Mouse (Mus musculus) T-cell, adult 2 months (primary cell): Measurements from ENCODE around the gene Lysmd1.
"Not testable (repeated sequence)": the region's sequence is repeated elsewhere in the genome, so short reads cannot be mapped to it uniquely, and the experiment has no call there.

ENCODE experiments used
- DNase-seq: peaks from one replicate; pipeline ENCODE4 v3.0.0; 2022; ENCODE audit warnings: low spot score

The Lysmd1 gene

GRCm38 (mm10) chr3:95133680-95134101 lies at the start of gene Lysmd1, which contains the start of gene Scnm1:
TSS of gene Lysmd1 (plus strand) at chr3:95134088.
TSS of gene Scnm1 (minus strand) at chr3:95134011.
- DNase-seq, result peak; percentile 95

- no peak for DNase-seq
These were observed 45.8 kb upstream of the Lysmd1 start for GRCm38 (mm10) chr3:95088071-95088470.

- DNase-seq, result peak; percentile 31
These were observed 33.0 kb upstream of the Lysmd1 start for GRCm38 (mm10) chr3:95100854-95101253.

- no peak for DNase-seq
These were observed 28.8 kb upstream of the Lysmd1 start for GRCm38 (mm10) chr3:95105121-95105520.

- DNase-seq, result no peak
These were observed 28.1 kb upstream of the Lysmd1 start for GRCm38 (mm10) chr3:95105586-95106337.

- peak; percentile 97 for DNase-seq
These were observed 27.4 kb upstream of the Lysmd1 start, which contains the start of gene Pip5k1a for GRCm38 (mm10) chr3:95106338-95107117. TSS of gene Pip5k1a (minus strand) at chr3:95106930.

GRCm38 (mm10) chr3:95107308-95107707 lies 26.6 kb upstream of the Lysmd1 start:
- DNase-seq, result not testable (repeated sequence)

- peak; percentile 10 for DNase-seq
These were observed 26.0 kb upstream of the Lysmd1 start for GRCm38 (mm10) chr3:95107898-95108297.

- peak; percentile 91 for DNase-seq
These were observed 22.8 kb upstream of the Lysmd1 start, which contains the start of gene Vps72 for GRCm38 (mm10) chr3:95110911-95111726. TSS of gene Vps72 (plus strand) at chr3:95111022.

- DNase-seq, result no peak
These were observed 21.1 kb upstream of the Lysmd1 start for GRCm38 (mm10) chr3:95112760-95113159.

- DNase-seq, result no peak
These were observed 16.1 kb upstream of the Lysmd1 start for GRCm38 (mm10) chr3:95117751-95118150.

GRCm38 (mm10) chr3:95121580-95121979 lies 12.3 kb upstream of the Lysmd1 start:
- no peak for DNase-seq

- DNase-seq, result no peak
These were observed 9.6 kb upstream of the Lysmd1 start, which contains the start of gene Tmod4 for GRCm38 (mm10) chr3:95124246-95124645. TSS of gene Tmod4 (plus strand) at chr3:95124476.

GRCm38 (mm10) chr3:95124972-95125371 lies 8.9 kb upstream of the Lysmd1 start:
- DNase-seq, result no peak

GRCm38 (mm10) chr3:95129226-95129651 lies 4.6 kb upstream of the Lysmd1 start:
- no peak for DNase-seq

GRCm38 (mm10) chr3:95130081-95130480 lies 3.8 kb upstream of the Lysmd1 start:
- DNase-seq, result no peak

- DNase-seq, result not testable (repeated sequence)
These were observed 1.5 kb upstream of the Lysmd1 start for GRCm38 (mm10) chr3:95132389-95132788.

- no peak for DNase-seq
These were observed 712 bp upstream of the Lysmd1 start for GRCm38 (mm10) chr3:95133176-95133575.

- not testable (repeated sequence) for DNase-seq
These were observed 245 bp downstream of the Lysmd1 start for GRCm38 (mm10) chr3:95134133-95134532.

GRCm38 (mm10) chr3:95135023-95135422 lies 1.1 kb downstream of the Lysmd1 start:
- DNase-seq, result no peak

GRCm38 (mm10) chr3:95135433-95136052 lies 1.7 kb downstream of the Lysmd1 start:
- peak; percentile 90 for DNase-seq
